Mouse (Mus musculus) embryo, embryonic 10.5 days (tissue): ENCODE results near the gene Fam189a1.

Experiments
- DNase-seq: peaks from one replicate; pipeline ENCODE4 v3.0.0-alpha.2; 2015; ENCODE audit warnings: low spot score

The Fam189a1 gene

GRCm38 (mm10) chr7:64881387-64881786 lies 275.0 kb downstream of the Fam189a1 start:
- no peak for DNase-seq

- no peak for DNase-seq
Measured at GRCm38 (mm10) chr7:64880415-64880814, 276.0 kb downstream of the Fam189a1 start.

GRCm38 (mm10) chr7:64874941-64875340 lies 281.4 kb downstream of the Fam189a1 start:
- no peak for DNase-seq

- no peak for DNase-seq
Measured at GRCm38 (mm10) chr7:64873266-64873665, 283.1 kb downstream of the Fam189a1 start.

GRCm38 (mm10) chr7:64872743-64873241 lies 283.6 kb downstream of the Fam189a1 start, which contains the start of gene Nsmce3:
TSS of gene Nsmce3 (minus strand) at chr7:64872997.
- peak; percentile 97 for DNase-seq

- DNase-seq = peak; percentile 29
Measured at GRCm38 (mm10) chr7:64871987-64872742, 284.2 kb downstream of the Fam189a1 start.

GRCm38 (mm10) chr7:64869549-64870065 lies 286.8 kb downstream of the Fam189a1 start:
- no peak for DNase-seq

GRCm38 (mm10) chr7:64863538-64863937 lies 292.8 kb downstream of the Fam189a1 start:
- no peak for DNase-seq

GRCm38 (mm10) chr7:64862978-64863377 lies 293.4 kb downstream of the Fam189a1 start:
- no peak for DNase-seq

GRCm38 (mm10) chr7:64856526-64857082 lies 299.8 kb downstream of the Fam189a1 start:
- no peak for DNase-seq

GRCm38 (mm10) chr7:64855976-64856375 lies 300.4 kb downstream of the Fam189a1 start:
- no peak for DNase-seq

GRCm38 (mm10) chr7:64855389-64855927 lies 300.9 kb downstream of the Fam189a1 start:
- DNase-seq = no peak

GRCm38 (mm10) chr7:64850791-64851190 lies 305.6 kb downstream of the Fam189a1 start:
- DNase-seq = peak; percentile 65

- DNase-seq = no peak
Measured at GRCm38 (mm10) chr7:64847366-64847899, 308.9 kb downstream of the Fam189a1 start.

- DNase-seq = no peak
Measured at GRCm38 (mm10) chr7:64846061-64846460, 310.3 kb downstream of the Fam189a1 start.

GRCm38 (mm10) chr7:64840946-64841659 lies 315.3 kb downstream of the Fam189a1 start:
- peak; percentile 80 for DNase-seq

- no peak for DNase-seq
Measured at GRCm38 (mm10) chr7:64840576-64840895, 315.8 kb downstream of the Fam189a1 start.

- DNase-seq = peak; percentile 88
Measured at GRCm38 (mm10) chr7:64839801-64840575, 316.4 kb downstream of the Fam189a1 start.

GRCm38 (mm10) chr7:64839281-64839680 lies 317.1 kb downstream of the Fam189a1 start:
- DNase-seq = no peak

GRCm38 (mm10) chr7:64830214-64830995 lies 326.0 kb downstream of the Fam189a1 start:
- DNase-seq = peak; percentile 71
